In genomic region chr1:59719900-59720299, GRCm38 (mm10) we compare ENCODE assay signal across 8 mouse cellular contexts. TPM values are rescaled to one million over a fixed set of nuclear protein-coding genes. Genes with fewer than 3 reads are reported as not detected.
DNase-seq lines count a peak whose midpoint lies in the region; ATAC-seq lines count a peak whose summit lies in the region.

No protein-coding gene starts in this region.

- no peaks in the 10 kb centered on the region for H3K9me3 ChIP-seq in hindbrain, embryonic 14.5 days (ENCODE audit: control insufficient read depth, low read length)
- H3K9me3 ChIP-seq in hindbrain, embryonic 10.5 days, result no peaks in the 10 kb centered on the region
- no peaks in the 10 kb centered on the region for H3K9me3 ChIP-seq in hindbrain, embryonic 12.5 days (replicated peaks)

- 50% methylated on average over 4 of the region's 4 CpGs for WGBS in hindbrain, embryonic 14.5 days
- 60% methylated on average over 4 of the region's 4 CpGs for WGBS in hindbrain, embryonic 10.5 days
- 61% methylated on average over 4 of the region's 4 CpGs for WGBS in hindbrain, embryonic 12.5 days

- no peak overlapping the region for H3K27ac ChIP-seq in hindbrain, embryonic 14.5 days
- H3K27ac ChIP-seq in hindbrain, embryonic 10.5 days, result no peak overlapping the region
- H3K27ac ChIP-seq in hindbrain, embryonic 12.5 days, result no peak overlapping the region

- no peaks in the 10 kb centered on the region for H3K27me3 ChIP-seq in hindbrain, embryonic 14.5 days (ENCODE audit: control insufficient read depth, insufficient read depth, low read length)
- no peaks in the 10 kb centered on the region for H3K27me3 ChIP-seq in hindbrain, embryonic 10.5 days (ENCODE audit: insufficient read depth, poor library complexity, severe bottlenecking)
- no peaks in the 10 kb centered on the region for H3K27me3 ChIP-seq in hindbrain, embryonic 12.5 days

- peak; percentile 64 for DNase-seq in hindbrain, embryonic 14.5 days (ENCODE audit: low spot score)
- DNase-seq in hindbrain, embryonic 10.5 days (ENCODE audit: low spot score), result no peak
- peak; percentile 16 for DNase-seq in thymus, postnatal 14 days
- no peak for DNase-seq in thymus, postnatal 25 days
- peak; percentile 73 for DNase-seq in embryo, embryonic 10.5 days (ENCODE audit: low spot score)
- DNase-seq in lung, postnatal 36 days, result peak; percentile 75
- no peak for DNase-seq in right cerebral cortex, postnatal 10 days (ENCODE audit: low spot score in 2 of 2)

- no peaks in the 10 kb centered on the region for H3K4me1 ChIP-seq in hindbrain, embryonic 14.5 days (replicated peaks; ENCODE audit: control insufficient read depth, insufficient read depth, low read length)
- no peaks in the 10 kb centered on the region for H3K4me1 ChIP-seq in hindbrain, embryonic 10.5 days (replicated peaks)
- H3K4me1 ChIP-seq in hindbrain, embryonic 12.5 days, result no peaks in the 10 kb centered on the region

- peaks cover 30% of the 10 kb centered on the region for H3K36me3 ChIP-seq in hindbrain, embryonic 14.5 days (replicated peaks; ENCODE audit: control insufficient read depth, insufficient read depth)
- H3K36me3 ChIP-seq in hindbrain, embryonic 10.5 days, result peaks cover 67% of the 10 kb centered on the region
- peaks cover 11% of the 10 kb centered on the region for H3K36me3 ChIP-seq in hindbrain, embryonic 12.5 days

- H3K4me3 ChIP-seq in hindbrain, embryonic 14.5 days (replicated peaks; ENCODE audit: low read length), result no peak overlapping the region
- H3K4me3 ChIP-seq in hindbrain, embryonic 10.5 days, result no peak overlapping the region
- H3K4me3 ChIP-seq in hindbrain, embryonic 12.5 days, result no peak overlapping the region

- H3K4me2 ChIP-seq in hindbrain, embryonic 14.5 days (replicated peaks), result no peak overlapping the region
- H3K4me2 ChIP-seq in hindbrain, embryonic 12.5 days (replicated peaks), result no peak overlapping the region

- no peak overlapping the region for H3K9ac ChIP-seq in hindbrain, embryonic 14.5 days
- no peak overlapping the region for H3K9ac ChIP-seq in hindbrain, embryonic 12.5 days

- no peak for ATAC-seq in hindbrain, embryonic 14.5 days (ENCODE audit: low FRiP score)
- ATAC-seq in hindbrain, embryonic 12.5 days (ENCODE audit: low FRiP score), result no peak

RNA-seq across cellular contexts. Expression of gene Nop58, which starts 35.1 kb away (rescaled TPM):
- 127 and 138 TPM in 2 replicates for polyA plus RNA-seq in hindbrain, embryonic 14.5 days (2014; fragmentation: Nextera tagmentation; extraction: Ambion mirVana)
- 194 and 279 TPM in 2 replicates for polyA plus RNA-seq in hindbrain, embryonic 10.5 days (2016; fragmentation: Nextera tagmentation; extraction: Ambion mirVana)
- 203 and 218 TPM in 2 replicates for polyA plus RNA-seq in hindbrain, embryonic 12.5 days (2016; fragmentation: Nextera tagmentation; extraction: Ambion mirVana)

RNA-seq across cellular contexts. Expression of gene Bmpr2, which starts 43.3 kb away (rescaled TPM):
- 18.4 and 18.9 TPM in 2 replicates for polyA plus RNA-seq in hindbrain, embryonic 14.5 days (2014; fragmentation: Nextera tagmentation; extraction: Ambion mirVana)
- 5.8 and 6.2 TPM in 2 replicates for polyA plus RNA-seq in hindbrain, embryonic 10.5 days (2016; fragmentation: Nextera tagmentation; extraction: Ambion mirVana)
- 12.5 and 13.7 TPM in 2 replicates for polyA plus RNA-seq in hindbrain, embryonic 12.5 days (2016; fragmentation: Nextera tagmentation; extraction: Ambion mirVana)

RNA-seq across cellular contexts. Expression of gene Sumo1, which starts 49.3 kb away (rescaled TPM):
- 340 and 359 TPM in 2 replicates for polyA plus RNA-seq in hindbrain, embryonic 14.5 days (2014; fragmentation: Nextera tagmentation; extraction: Ambion mirVana)
- polyA plus RNA-seq in hindbrain, embryonic 10.5 days (2016; fragmentation: Nextera tagmentation; extraction: Ambion mirVana), result 514 and 535 TPM in 2 replicates
- polyA plus RNA-seq in hindbrain, embryonic 12.5 days (2016; fragmentation: Nextera tagmentation; extraction: Ambion mirVana), result 415 and 441 TPM in 2 replicates

Comparison
In these comparisons a context has a peak if more than half of its experiments do, and no peak if none do; other contexts are left out.
1. DNase-seq: peak in hindbrain, embryonic 14.5 days (single experiment), thymus, postnatal 14 days (single experiment), embryo, embryonic 10.5 days (single experiment) and lung, postnatal 36 days (single experiment); none in hindbrain, embryonic 10.5 days (single experiment), thymus, postnatal 25 days (single experiment) and right cerebral cortex, postnatal 10 days (0 of 2).